Mouse (Mus musculus): ENCODE data around the gene Smim12.
A peak's percentile ranks its signal among the peaks of the same experiment; 100 is the strongest.

The Smim12 gene

GRCm38 (mm10) chr4:127235742-127236487 is 7.7 kb upstream of the Smim12 start:
- peak; percentile 76 to 77 for DNase-seq

- DNase-seq, result no peak
Measured at GRCm38 (mm10) chr4:127236631-127237030, 7.0 kb upstream of the Smim12 start.

GRCm38 (mm10) chr4:127237271-127237670 is 6.3 kb upstream of the Smim12 start:
- DNase-seq, result no peak

GRCm38 (mm10) chr4:127242696-127243095 is 888 bp upstream of the Smim12 start:
- no peak for DNase-seq

- DNase-seq, result no peak
Measured at GRCm38 (mm10) chr4:127243953-127244352, 369 bp downstream of the Smim12 start.

GRCm38 (mm10) chr4:127249701-127250349 is 6.2 kb downstream of the Smim12 start:
- peak; percentile 67 to 79 for DNase-seq

GRCm38 (mm10) chr4:127251963-127252585 is 8.5 kb downstream of the Smim12 start:
- DNase-seq, result no peak

GRCm38 (mm10) chr4:127256739-127257138 is 13.2 kb downstream of the Smim12 start:
- no peak for DNase-seq

GRCm38 (mm10) chr4:127258186-127258897 is 14.8 kb downstream of the Smim12 start:
- no peak for DNase-seq

GRCm38 (mm10) chr4:127261601-127262000 is 18.0 kb downstream of the Smim12 start:
- DNase-seq, result no peak

GRCm38 (mm10) chr4:127263438-127264182 is 20.0 kb downstream of the Smim12 start:
- DNase-seq, result no peak

GRCm38 (mm10) chr4:127264183-127264554 is 20.6 kb downstream of the Smim12 start:
- no peak for DNase-seq

GRCm38 (mm10) chr4:127278451-127279001 is 34.9 kb downstream of the Smim12 start:
- no peak for DNase-seq

GRCm38 (mm10) chr4:127279241-127279640 is 35.7 kb downstream of the Smim12 start:
- no peak for DNase-seq

- no peak for DNase-seq
Measured at GRCm38 (mm10) chr4:127286907-127287306, 43.3 kb downstream of the Smim12 start.

- DNase-seq, result no peak
Measured at GRCm38 (mm10) chr4:127289039-127289548, 45.5 kb downstream of the Smim12 start.

GRCm38 (mm10) chr4:127292631-127293030 is 49.0 kb downstream of the Smim12 start:
- DNase-seq, result no peak

Data from thymus, adult 18-20 months (tissue).